Mouse (Mus musculus): ENCODE results near the gene Myh15. TPM values are rescaled to one million over a fixed set of nuclear protein-coding genes. Genes with fewer than 3 reads are reported as not detected.

Myh15 gene
- total RNA-seq, 2 experiments from 2014 or later, result 0.61 to 0.80 TPM

Other genes starting within 250 kb of the Myh15 start
- not detected for gene Retnlb, start 240.6 kb upstream of the Myh15 start, total RNA-seq (2021)
- gene Retnla, start 214.9 kb upstream of the Myh15 start, total RNA-seq (2021), result not detected
- not detected for gene Retnlg, start 184.9 kb upstream of the Myh15 start, total RNA-seq (2021)
- gene Dzip3, start 63.3 kb upstream of the Myh15 start, total RNA-seq (2021), result 10 to 100 TPM; 89.9 to 90.2 TPM
- gene Cip2a, start 63.3 kb upstream of the Myh15 start, total RNA-seq (2021), result 1 to 10 TPM in 1 of 2 experiments, under 1 TPM in 1; 0.97 to 1.8 TPM

Measured in layer of hippocampus, postnatal 36 days (tissue).